Mouse (Mus musculus): ENCODE results near the gene Smyd1. TPM values are rescaled to one million over a fixed set of nuclear protein-coding genes. Genes with fewer than 3 reads are reported as not detected.

Gene Smyd1
- total and polyA plus RNA-seq, 3 experiments, result 0.08 to 0.37 (median 0.08) TPM

- H3K9ac ChIP-seq (ENCODE audit: insufficient read depth, low read depth), result no peak overlapping the region
- peaks cover 2% of the 10 kb centered on the region for H3K27me3 ChIP-seq (replicated peaks)
- dilution Hi-C loops (cut with MboI; ENCODE audit: extremely low pct_ligation_motif_present, extremely low pct_unique_long_range_greater_than_20kb, low sequenced_read_pairs) (no loop called here), in situ Hi-C loops (cut with MboI; ENCODE audit: low pct_ligation_motif_present, low pct_unique_long_range_greater_than_20kb, low sequenced_read_pairs) (no loop called here)
- H3K4me1 ChIP-seq (ENCODE audit: control insufficient read depth in 1 of 2, insufficient read depth in 2 of 2), result peaks cover 10 to 21% of the 10 kb centered on the region in 2 experiments
- H3K27ac ChIP-seq (ENCODE audit: insufficient read depth, low read depth), result no peak overlapping the region
- H3K4me2 ChIP-seq (ENCODE audit: insufficient read depth, low read depth, poor library complexity, severe bottlenecking), result no peak overlapping the region
- no peak for TF ChIP-seq IRF4 (IDR thresholded peaks at IDR 0.05; ENCODE audit: low read depth, low read length)
- TF ChIP-seq TBP (conservative IDR thresholded peaks at IDR 0.05; ENCODE audit: low read depth, low read length), result no peak
- no peak for TF ChIP-seq POLR2A (IDR thresholded peaks at IDR 0.05; ENCODE audit: low read depth, low read length)
- no peak for TF ChIP-seq ELF1 (IDR thresholded peaks at IDR 0.05; ENCODE audit: low read depth, low read length)
- no peak for TF ChIP-seq RAD21 (IDR thresholded peaks at IDR 0.05; ENCODE audit: low read depth, low read length)
- TF ChIP-seq EP300 (IDR thresholded peaks at IDR 0.05; ENCODE audit: low read length), result no peak
- no peaks in the 10 kb centered on the region for H3K36me3 ChIP-seq (replicated peaks in 1 of 2; ENCODE audit: control insufficient read depth in 1 of 2, insufficient read depth in 1 of 2, low read length in 1 of 2)
- H3K79me2 ChIP-seq (replicated peaks; ENCODE audit: control insufficient read depth, extremely low read depth, insufficient read depth, poor library complexity, severe bottlenecking), result no peaks in the 10 kb centered on the region
- H3K4me3 ChIP-seq (replicated peaks in 1 of 3; ENCODE audit: low read depth in 2 of 3, low read length in 2 of 3, poor library complexity in 1 of 3), result no peak overlapping the region
- H3K9me3 ChIP-seq (replicated peaks; ENCODE audit: low read length), result no peaks in the 10 kb centered on the region
- DNase-seq (ENCODE audit: extremely low read depth), result no peak
These were observed 81.2 kb downstream of the Smyd1 start for GRCm38 (mm10) chr6:71240831-71241230.

- H3K9ac ChIP-seq (ENCODE audit: insufficient read depth, low read depth), result peak overlapping the region; percentile 42; the same call in 1 of the 2 replicates
These were observed 82.8 kb downstream of the Smyd1 start for GRCm38 (mm10) chr6:71239069-71239750.

More at GRCm38 (mm10) chr6:71239069-71239750, 82.8 kb downstream of the Smyd1 start:
- no peaks in the 10 kb centered on the region for H3K36me3 ChIP-seq (replicated peaks in 1 of 2; ENCODE audit: control insufficient read depth in 1 of 2, insufficient read depth in 1 of 2, low read length in 1 of 2)
- H3K27me3 ChIP-seq (replicated peaks), result peaks cover 2% of the 10 kb centered on the region
- H3K4me1 ChIP-seq (ENCODE audit: control insufficient read depth in 1 of 2, insufficient read depth in 2 of 2), result peaks cover 16 to 28% of the 10 kb centered on the region in 2 experiments
- peak overlapping the region; percentile 71 for H3K4me2 ChIP-seq (ENCODE audit: insufficient read depth, low read depth, poor library complexity, severe bottlenecking)
- no peak overlapping the region for H3K27ac ChIP-seq (ENCODE audit: insufficient read depth, low read depth)
- DNase-seq (ENCODE audit: extremely low read depth), result peak; percentile 57
- H3K4me3 ChIP-seq (replicated peaks in 1 of 3; ENCODE audit: low read depth in 2 of 3, low read length in 2 of 3, poor library complexity in 1 of 3), result peak overlapping the region in 2 of 3 experiments; percentile 18 to 27
- no peaks in the 10 kb centered on the region for H3K79me2 ChIP-seq (replicated peaks; ENCODE audit: control insufficient read depth, extremely low read depth, insufficient read depth, poor library complexity, severe bottlenecking)
- TF ChIP-seq MYC (IDR thresholded peaks at IDR 0.05; ENCODE audit: low read depth, low read length) (peak; percentile 53; the same call in 1 of the 2 replicates), MEF2A (IDR thresholded peaks at IDR 0.05; ENCODE audit: borderline replicate concordance, low read depth, low read length) (0 out of 2 replicates have a peak, but pooled peaks have one; percentile 52), POLR2AphosphoS2 (IDR thresholded peaks at IDR 0.05; ENCODE audit: low read depth, low read length) (no peak), EP300 (IDR thresholded peaks at IDR 0.05; ENCODE audit: low read length) (peak; percentile 75), HCFC1 (IDR thresholded peaks at IDR 0.05; ENCODE audit: low read depth, low read length) (no peak), SIN3A (IDR thresholded peaks at IDR 0.05; ENCODE audit: low read length) (no peak), JUND (conservative IDR thresholded peaks at IDR 0.05; ENCODE audit: low read depth, low read length) (peak; percentile 62; the same call in 1 of the 2 replicates), KAT2A (IDR thresholded peaks at IDR 0.05; ENCODE audit: insufficient replicate concordance, low read length) (0 out of 2 replicates have a peak, but pooled peaks have one; percentile 22), RAD21 (IDR thresholded peaks at IDR 0.05; ENCODE audit: low read depth, low read length) (no peak; the same call in 1 of the 2 replicates), JUN (IDR thresholded peaks at IDR 0.05; ENCODE audit: insufficient read depth, low read depth, low read length) (0 out of 2 replicates have a peak, but pooled peaks have one; percentile 13), IRF4 (IDR thresholded peaks at IDR 0.05; ENCODE audit: low read depth, low read length) (peak; percentile 91), NRF1 (IDR thresholded peaks at IDR 0.05; ENCODE audit: low read depth, low read length) (no peak), TBP (conservative IDR thresholded peaks at IDR 0.05; ENCODE audit: low read depth, low read length) (no peak), UBTF (IDR thresholded peaks at IDR 0.05; ENCODE audit: low read depth, low read length) (no peak), ETS1 (conservative IDR thresholded peaks at IDR 0.05; ENCODE audit: low read depth, low read length) (peak; percentile 42; the same call in 1 of the 2 replicates), BHLHE40 (IDR thresholded peaks at IDR 0.05; ENCODE audit: low read depth, low read length) (peak; percentile 66), MAX (IDR thresholded peaks at IDR 0.05; ENCODE audit: low read length) (peak; percentile 71), MAZ (IDR thresholded peaks at IDR 0.05; ENCODE audit: low read depth, low read length) (no peak), ELF1 (IDR thresholded peaks at IDR 0.05; ENCODE audit: low read depth, low read length) (no peak), SMC3 (IDR thresholded peaks at IDR 0.05; ENCODE audit: low read depth, low read length) (no peak), POLR2A (IDR thresholded peaks at IDR 0.05; ENCODE audit: low read depth, low read length) (no peak)
- no peaks in the 10 kb centered on the region for H3K9me3 ChIP-seq (replicated peaks; ENCODE audit: low read length)
- in situ Hi-C loops (cut with MboI; ENCODE audit: low pct_ligation_motif_present, low pct_unique_long_range_greater_than_20kb, low sequenced_read_pairs) (no loop called here), dilution Hi-C loops (cut with MboI; ENCODE audit: extremely low pct_ligation_motif_present, extremely low pct_unique_long_range_greater_than_20kb, low sequenced_read_pairs) (no loop called here)
